Mouse (Mus musculus) brown adipose tissue, adult 24 weeks (tissue): ENCODE data around the gene Krt71. TPM values are rescaled to one million over a fixed set of nuclear protein-coding genes. Genes with fewer than 3 reads are reported as not detected.
"Not testable (repeated sequence)": the region's sequence is repeated elsewhere in the genome, so short reads cannot be mapped to it uniquely, and the experiment has no call there.

Source experiments
- H3K27ac ChIP-seq: fragments of 200-500 bp; replicated peaks from 2 replicates; pipeline ENCODE4 v1.5.1; 2012; ENCODE audit warnings: low read depth, mild to moderate bottlenecking, low read length
- H3K4me1 ChIP-seq: fragments of 200-500 bp; 2 replicates; pipeline ENCODE4 v1.6.1; 2012; ENCODE audit warnings: low read length, mixed read lengths; ENCODE audit not compliant: control insufficient read depth, insufficient read depth, insufficient read length
- H3K4me3 ChIP-seq: fragments of 200-500 bp; 2 replicates; pipeline ENCODE4 v1.5.1; 2012; ENCODE audit warnings: low read depth, mild to moderate bottlenecking, low read length, moderate library complexity; ENCODE audit not compliant: insufficient read depth
- polyA plus RNA-seq: library from polyadenylated mRNA; stranded (reverse); fragments of >200 nt; gene quantifications from 2 replicates; pipeline ENCODE4 v1.2.4, GENCODE M21; 2012; ENCODE audit not compliant: missing spikeins, insufficient read depth, insufficient read length

The Krt71 gene
- polyA plus RNA-seq, 1 experiment = not detected

DNA sequence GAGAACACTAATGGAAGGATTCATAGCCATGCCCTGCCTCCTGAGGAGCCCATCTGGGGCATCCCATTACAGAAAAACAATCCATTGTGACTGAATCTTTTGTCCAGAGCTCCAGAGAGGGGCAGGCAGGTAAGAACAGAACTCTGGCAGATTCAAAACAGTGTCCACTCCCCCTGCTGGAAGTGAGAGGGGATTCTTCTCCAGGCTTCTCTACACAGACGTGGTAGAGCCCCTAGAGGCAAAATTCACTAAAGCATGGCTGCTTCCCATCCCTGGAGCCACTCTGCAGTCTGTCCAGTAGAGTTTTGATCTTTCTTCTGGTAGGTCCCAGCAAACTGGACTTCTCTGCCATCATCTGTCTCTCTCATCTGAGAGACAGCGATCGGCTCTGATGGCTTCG lies 38.8 kb downstream of the Krt71 start:
- no peak overlapping the region for H3K27ac ChIP-seq
- H3K4me1 ChIP-seq = no peaks in the 10 kb centered on the region
- no peak overlapping the region for H3K4me3 ChIP-seq

DNA sequence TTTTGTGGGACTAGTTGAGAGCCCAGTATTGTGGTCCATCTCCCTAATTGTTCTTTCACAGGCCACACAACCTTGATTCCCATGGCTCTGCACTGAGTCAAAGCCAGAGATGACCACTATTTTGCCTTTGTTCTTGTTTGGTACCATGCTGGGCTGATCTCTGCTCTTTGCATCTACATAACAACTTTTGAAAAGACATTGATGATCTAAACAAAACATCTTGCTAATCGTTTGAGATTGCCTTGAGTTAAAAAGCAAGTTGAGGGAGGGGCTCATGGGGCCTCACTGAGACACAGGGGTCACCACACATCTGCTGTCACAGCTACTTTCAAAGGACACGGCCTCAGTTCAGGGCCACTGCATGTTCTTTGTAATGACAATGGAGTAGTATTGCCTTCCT lies 40.5 kb downstream of the Krt71 start:
- Histone ChIP-seq H3K4me1 (no peaks in the 10 kb centered on the region), H3K27ac (no peak overlapping the region), H3K4me3 (no peak overlapping the region)

DNA sequence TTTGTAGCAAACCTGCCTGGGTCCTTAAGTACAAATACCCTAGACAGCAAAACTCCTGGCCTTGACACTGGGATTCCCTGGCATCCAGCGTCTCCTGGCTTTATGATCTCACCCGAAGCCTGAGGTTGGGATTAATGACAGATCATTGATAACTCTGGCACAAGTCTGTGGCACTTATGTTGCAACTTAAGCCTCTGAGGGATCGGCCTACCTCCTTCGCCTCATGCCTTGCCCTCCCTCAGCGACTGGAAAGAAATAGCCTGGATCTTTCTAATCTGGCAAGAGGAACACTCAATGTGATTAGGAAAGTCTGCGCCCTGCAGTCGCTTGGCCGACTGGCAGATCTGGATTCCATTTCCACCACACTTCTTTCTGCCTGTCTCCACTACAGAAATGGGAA lies 43.0 kb downstream of the Krt71 start:
- no peak overlapping the region for H3K27ac ChIP-seq
- H3K4me1 ChIP-seq = no peaks in the 10 kb centered on the region

DNA sequence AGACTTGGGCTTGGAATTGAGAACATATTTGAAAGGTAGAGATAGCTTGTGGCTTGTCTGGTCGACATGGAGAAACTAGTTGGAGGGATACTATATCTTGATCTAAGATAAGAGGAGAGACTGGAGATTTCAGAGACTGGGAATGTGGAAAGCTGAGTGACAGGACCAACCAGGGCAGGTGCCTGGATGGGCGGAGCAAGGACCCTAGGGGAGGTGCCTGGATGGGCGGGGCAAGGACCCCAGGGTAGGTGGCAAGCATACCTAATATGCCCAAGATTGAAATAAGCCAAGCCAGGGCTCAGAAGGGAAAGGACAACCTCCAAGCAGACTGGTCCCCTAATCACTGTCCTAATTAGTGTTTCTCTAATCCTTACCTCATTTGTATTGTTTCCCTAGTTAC lies 43.7 kb downstream of the Krt71 start:
- no peaks in the 10 kb centered on the region for H3K4me1 ChIP-seq
- H3K4me3 ChIP-seq = no peak overlapping the region
- no peak overlapping the region for H3K27ac ChIP-seq

More for the DNA sequence above, 43.0 kb downstream of the Krt71 start:
- no peak overlapping the region for H3K4me3 ChIP-seq

DNA sequence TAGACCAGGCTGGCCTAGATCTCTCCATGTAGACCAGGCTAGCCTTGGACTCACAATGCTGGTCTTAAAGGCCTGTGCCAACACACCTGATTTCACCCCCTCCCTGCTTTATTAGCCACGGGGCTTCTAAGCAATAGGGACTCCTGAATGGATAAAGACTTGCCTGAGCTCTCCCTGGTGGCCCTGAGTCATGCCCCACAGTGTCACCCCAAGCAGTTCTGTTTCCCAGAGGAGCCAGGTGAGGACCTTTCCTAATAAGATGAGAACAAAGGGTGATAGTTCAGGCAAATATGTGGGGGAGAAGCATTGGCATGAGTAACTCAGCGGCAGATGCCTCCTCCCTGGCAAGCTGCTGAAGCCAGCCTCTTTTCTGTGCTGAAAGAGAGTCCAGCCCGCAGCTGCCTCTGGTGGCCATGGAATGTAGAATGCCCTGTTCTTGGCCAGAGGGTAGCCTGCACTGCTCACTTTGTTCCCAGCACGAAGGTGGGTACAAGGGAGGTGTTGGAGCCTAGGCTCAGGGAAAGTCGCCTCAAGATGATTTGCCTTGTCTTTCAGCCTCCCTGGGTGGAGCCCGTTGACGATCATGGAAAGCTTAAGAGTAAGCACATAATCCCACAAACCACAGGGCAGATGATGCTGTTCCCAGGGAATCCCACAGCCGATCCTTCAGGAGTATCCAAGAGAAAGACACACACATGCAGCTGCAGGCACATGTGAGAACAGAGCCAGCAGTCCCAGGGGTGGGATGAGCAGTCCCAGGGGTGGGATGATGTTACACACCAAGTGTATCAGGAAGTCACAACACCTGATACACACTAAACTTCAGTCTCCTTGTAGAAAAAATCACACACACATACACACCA lies 45.4 kb downstream of the Krt71 start:
- Histone ChIP-seq H3K4me1 (no peaks in the 10 kb centered on the region), H3K27ac (no peak overlapping the region), H3K4me3 (no peak overlapping the region)

DNA sequence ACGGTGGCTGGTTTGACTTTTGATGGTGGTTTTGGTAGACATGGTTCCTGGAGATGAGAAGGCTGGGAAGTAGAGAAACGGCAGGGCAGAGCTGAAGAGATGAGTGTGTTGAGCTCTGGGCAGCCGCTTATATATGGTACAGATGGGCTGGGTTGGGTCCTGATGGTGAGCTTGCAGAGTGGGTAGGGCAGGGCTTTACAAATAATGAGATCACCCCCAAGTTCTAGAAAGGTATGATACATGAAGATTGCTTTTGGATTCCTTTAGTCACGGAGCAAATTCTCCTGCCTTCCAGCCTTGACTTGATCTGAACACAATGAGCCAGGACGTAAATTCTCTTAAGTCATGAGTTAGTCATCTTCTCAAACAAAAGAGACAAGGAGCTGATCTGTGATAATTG lies 48.7 kb downstream of the Krt71 start, which contains the start of gene Krt6a:
Gene Krt6a, minus strand, starts transcription at position 101 of the 400 bp plus-strand sequence.
- Histone ChIP-seq H3K4me1 (no peaks in the 10 kb centered on the region), H3K4me3 (no peak within 1 kb of the TSS), H3K27ac (no peak within 1 kb of the TSS)

DNA sequence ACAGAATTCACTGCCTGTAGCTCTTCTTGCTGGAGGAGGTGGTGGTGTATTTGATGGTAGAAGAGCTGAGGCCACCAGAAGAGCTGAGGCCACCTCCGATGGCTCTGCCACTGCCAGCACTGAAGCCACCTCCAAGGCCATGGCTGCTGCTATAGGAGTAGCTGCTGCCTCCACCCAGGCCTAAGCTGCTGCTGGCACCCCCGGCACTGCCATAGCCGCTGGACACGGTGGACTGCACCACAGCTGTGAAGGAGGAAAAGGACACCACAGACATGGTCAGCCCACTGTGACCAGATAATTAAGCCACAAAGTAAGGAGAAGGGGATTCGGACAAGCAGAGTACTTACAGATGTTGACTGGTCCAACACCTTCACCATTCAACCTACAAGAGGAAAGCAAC lies 52.4 kb downstream of the Krt71 start:
- H3K4me1 ChIP-seq, H3K27ac ChIP-seq, H3K4me3 ChIP-seq: not testable (repeated sequence)

DNA sequence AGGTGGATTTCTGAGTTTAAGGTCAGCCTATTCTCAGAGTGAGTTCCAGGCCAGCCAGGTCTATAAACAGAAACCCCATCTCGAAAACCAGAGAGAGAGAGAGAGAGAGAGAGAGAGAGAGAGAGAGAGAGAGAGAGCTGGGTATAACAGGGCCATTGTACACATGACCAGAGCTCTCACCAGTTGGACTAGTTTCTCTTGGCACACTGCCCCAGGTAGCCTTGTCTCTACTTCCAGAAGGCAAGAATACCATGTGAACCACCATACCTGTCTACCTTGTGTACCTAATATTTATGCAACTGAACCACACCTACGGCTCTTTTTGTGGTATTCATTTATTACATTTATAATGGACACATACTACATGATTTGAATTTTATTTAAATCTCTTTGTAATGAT lies 54.7 kb downstream of the Krt71 start:
- no peak overlapping the region for H3K27ac ChIP-seq
- H3K4me1 ChIP-seq = no peaks in the 10 kb centered on the region
- no peak overlapping the region for H3K4me3 ChIP-seq

Other genes starting within 250 kb of the Krt71 start
- not detected in 2 replicates for gene Gm49425, start 225.8 kb downstream of the Krt71 start, polyA plus RNA-seq
- gene Krt84, start 210.3 kb downstream of the Krt71 start, polyA plus RNA-seq = not detected in 2 replicates
- not detected in 2 replicates for gene Krt82, start 192.4 kb downstream of the Krt71 start, polyA plus RNA-seq
- not detected in 2 replicates for gene Krt90, start 180.2 kb downstream of the Krt71 start, polyA plus RNA-seq
- gene Krt75, start 169.2 kb downstream of the Krt71 start, polyA plus RNA-seq = not detected in 2 replicates
- not detected in 2 replicates for gene Gm5414, start 114.9 kb downstream of the Krt71 start, polyA plus RNA-seq
- not detected in 2 replicates for gene Gm5478, start 95.7 kb downstream of the Krt71 start, polyA plus RNA-seq
- not detected in 2 replicates for gene Krt6b, start 62.8 kb downstream of the Krt71 start, polyA plus RNA-seq
- not detected in 2 replicates for gene Krt6a, start 48.8 kb downstream of the Krt71 start, polyA plus RNA-seq
- gene Krt5, start 30.2 kb downstream of the Krt71 start, polyA plus RNA-seq = 0.48 and 1.7 TPM in 2 replicates
- gene Krt72, start 43.4 kb upstream of the Krt71 start, polyA plus RNA-seq = not detected in 2 replicates
- gene Krt73, start 59.2 kb upstream of the Krt71 start, polyA plus RNA-seq = not detected in 2 replicates
- not detected in 2 replicates for gene Krt2, start 75.1 kb upstream of the Krt71 start, polyA plus RNA-seq
- 0.63 TPM in 1 of 2 replicates, not detected in the other for gene Krt1, start 107.7 kb upstream of the Krt71 start, polyA plus RNA-seq
- gene Krt77, start 126.6 kb upstream of the Krt71 start, polyA plus RNA-seq = 1.1 and 2.2 TPM in 2 replicates
- gene Krt76, start 149.8 kb upstream of the Krt71 start, polyA plus RNA-seq = not detected in 2 replicates
- not detected in 2 replicates for gene Krt4, start 181.6 kb upstream of the Krt71 start, polyA plus RNA-seq
- gene Krt79, start 197.2 kb upstream of the Krt71 start, polyA plus RNA-seq = 15.1 and 19.0 TPM in 2 replicates
- gene Krt78, start 211.2 kb upstream of the Krt71 start, polyA plus RNA-seq = not detected in 2 replicates